Mouse (Mus musculus): ENCODE measurements around the gene Ascc1. TPM values are rescaled to one million over a fixed set of nuclear protein-coding genes. Genes with fewer than 3 reads are reported as not detected.
A peak's percentile ranks its signal among the peaks of the same experiment; 100 is the strongest.

Ascc1 gene
- polyA plus RNA-seq, 1 experiment, result 14.2 TPM

DNA sequence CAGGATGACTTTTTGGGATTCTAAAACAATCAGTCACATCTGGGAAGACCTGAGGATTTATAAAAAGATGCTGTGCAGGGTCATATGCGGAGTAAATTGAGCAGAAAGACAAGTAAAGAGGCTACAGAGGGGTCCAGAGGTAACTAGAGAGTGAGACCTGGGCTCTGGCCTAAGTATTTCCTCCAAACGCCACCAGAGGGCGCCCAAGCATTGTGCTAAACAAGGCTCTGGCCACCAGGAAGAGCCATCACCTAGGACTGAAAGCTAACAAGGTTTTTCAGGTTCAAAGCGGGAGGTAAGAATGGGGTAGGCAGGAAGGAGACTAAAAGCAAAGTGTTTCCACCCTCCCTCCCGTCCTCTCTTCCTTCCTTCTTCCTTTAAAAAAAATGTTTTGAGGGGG is 145.5 kb downstream of the Ascc1 start:
- no peaks in the 10 kb centered on the region for H3K36me3 ChIP-seq (ENCODE audit: control insufficient read depth, insufficient read depth, low read length)
- WGBS, result 4% methylated on average over 5 of the region's 5 CpGs
- peaks cover 6% of the 10 kb centered on the region for H3K4me1 ChIP-seq (ENCODE audit: control insufficient read depth, insufficient read depth, insufficient read length, low read length)
- no peaks in the 10 kb centered on the region for H3K27me3 ChIP-seq (ENCODE audit: control insufficient read depth, insufficient read depth, low read length)
- no peak for TF ChIP-seq POLR2A (IDR thresholded peaks at IDR 0.05; ENCODE audit: low read depth, low read length)
- TF ChIP-seq CTCF (IDR thresholded peaks at IDR 0.05; ENCODE audit: extremely low read depth, insufficient read length, insufficient replicate concordance, low read depth, low read length), result peak; percentile 96
- no peak overlapping the region for H3K27ac ChIP-seq (ENCODE audit: insufficient read depth, low read depth, low read length)
- no peak overlapping the region for H3K4me3 ChIP-seq (ENCODE audit: low read depth, low read length)

Other genes starting within 250 kb of the Ascc1 start
- 43.1 and 86.2 TPM in 2 replicates for gene Dnajb12, start 123.2 kb upstream of the Ascc1 start, polyA plus RNA-seq (2012; rRNA removed)
- gene Ddit4, start 51.0 kb upstream of the Ascc1 start, polyA plus RNA-seq (2012; rRNA removed), result 21.5 and 35.0 TPM in 2 replicates
- gene Anapc16, start 330 bp downstream of the Ascc1 start, polyA plus RNA-seq (2012; rRNA removed), result 33.0 and 51.4 TPM in 2 replicates
- 2.6 and 2.8 TPM in 2 replicates for gene Spock2, start 103.4 kb downstream of the Ascc1 start, polyA plus RNA-seq (2012; rRNA removed)
- 1.8 and 4.2 TPM in 2 replicates for gene Chst3, start 216.5 kb downstream of the Ascc1 start, polyA plus RNA-seq (2012; rRNA removed)